Mouse (Mus musculus) liver, embryonic 14.5 days (tissue): Measurements from ENCODE around the gene Mb21d2. TPM values are rescaled to one million over a fixed set of nuclear protein-coding genes. Genes with fewer than 3 reads are reported as not detected.

Experiments
- ATAC-seq: fragments of 200-750 bp; cut with Nextera tagmentation; 2 replicates; pipeline ENCODE4 v1.8.0; 2017; ENCODE audit warnings: moderate number of reproducible peaks, mild to moderate bottlenecking, moderate library complexity; ENCODE audit not compliant: insufficient read depth
- DNase-seq, 3 experiments: peaks; one replicate each; pipeline ENCODE4 v3.0.0-alpha.2; 2012 to 2013; ENCODE audit warnings: low read depth in 3 of 3, low spot score in 3 of 3
- H3K27ac ChIP-seq: fragments of 300-500 bp; sonication (generic); 2 replicates; pipeline ENCODE4 v1.5.1; 2014; ENCODE audit warnings: moderate library complexity, mild to moderate bottlenecking, control low read depth, inconsistent platforms
- H3K27me3 ChIP-seq: fragments of 300-500 bp; sonication (generic); 2 replicates; pipeline ENCODE4 v1.6.1; 2014; ENCODE audit warnings: mild to moderate bottlenecking, low read length, moderate library complexity; ENCODE audit not compliant: control insufficient read depth, insufficient read depth
- H3K36me3 ChIP-seq: fragments of 300-500 bp; sonication (generic); replicated peaks from 2 replicates; pipeline ENCODE4 v1.6.1; 2014; ENCODE audit warnings: low read depth; ENCODE audit not compliant: control insufficient read depth, insufficient read depth
- H3K4me1 ChIP-seq, 2 experiments: fragments of 200-500 bp in 1 of 2; fragments of 300-500 bp in 1 of 2; sonication (generic) in 1 of 2; replicated peaks; 2 replicates each; pipeline ENCODE4 v1.6.1; 2012 to 2014; ENCODE audit warnings: antibody characterized with exemption in 1 of 2, inconsistent platforms in 1 of 2, low read length in 1 of 2; ENCODE audit not compliant: control insufficient read depth in 2 of 2, insufficient read depth in 2 of 2
- H3K4me2 ChIP-seq: fragments of 300-500 bp; sonication (generic); 2 replicates; pipeline ENCODE4 v1.6.1; 2014; ENCODE audit warnings: low read depth, mild to moderate bottlenecking, control low read depth, moderate library complexity
- H3K4me3 ChIP-seq, 2 experiments: fragments of 200-500 bp in 1 of 2; fragments of 300-500 bp in 1 of 2; sonication (generic) in 1 of 2; 2 replicates each; pipeline ENCODE4 v1.5.1; 2012 to 2014; ENCODE audit warnings: low read depth in 2 of 2, low read length in 2 of 2, mild to moderate bottlenecking in 2 of 2, control low read depth in 1 of 2, inconsistent platforms in 1 of 2, moderate library complexity in 1 of 2; ENCODE audit not compliant: insufficient read depth in 1 of 2
- H3K9ac ChIP-seq: fragments of 300-500 bp; sonication (generic); replicated peaks from 2 replicates; pipeline ENCODE4 v1.6.1; 2014; ENCODE audit warnings: mild to moderate bottlenecking, control low read depth, moderate library complexity
- H3K9me3 ChIP-seq: fragments of 300-500 bp; sonication (generic); 2 replicates; pipeline ENCODE4 v1.6.1; 2016; ENCODE audit warnings: low read length, mixed read lengths; ENCODE audit not compliant: control insufficient read depth
- CTCF ChIP-seq: IDR thresholded peaks from 2 replicates; pipeline ENCODE4 v1.5.1; 2016; ENCODE audit warnings: antibody characterized with exemption, low read depth, control low read depth
- EP300 ChIP-seq: IDR thresholded peaks from 2 replicates; pipeline ENCODE4 v1.6.1; 2016; ENCODE audit warnings: antibody characterized with exemption, low read depth
- WGBS: fragments of 180-500 bp; shearing (Covaris S2); extraction: QIAGEN DNeasy Blood & Tissue Kit; methylation state at CpG from one replicate; pipeline ENCODE4 v1.1.7; 2014; ENCODE audit not compliant: insufficient replicate concordance; 5-methylcytosine and 5-hydroxymethylcytosine counted together
- polyA plus RNA-seq, 2 experiments: library from polyadenylated mRNA; depleted of rRNA in 1 of 2; stranded (reverse) in 1 of 2; unstranded in 1 of 2; fragments of >200 nt; fragmentation: Nextera tagmentation in 1 of 2; extraction: Ambion mirVana in 1 of 2; gene quantifications; 2 replicates each; pipeline versions ENCODE4 v1.2.1 to v1.2.3; 2012 to 2014

The Mb21d2 gene
- polyA plus RNA-seq, 2 experiments: 0.94 to 1.1 TPM

DNA sequence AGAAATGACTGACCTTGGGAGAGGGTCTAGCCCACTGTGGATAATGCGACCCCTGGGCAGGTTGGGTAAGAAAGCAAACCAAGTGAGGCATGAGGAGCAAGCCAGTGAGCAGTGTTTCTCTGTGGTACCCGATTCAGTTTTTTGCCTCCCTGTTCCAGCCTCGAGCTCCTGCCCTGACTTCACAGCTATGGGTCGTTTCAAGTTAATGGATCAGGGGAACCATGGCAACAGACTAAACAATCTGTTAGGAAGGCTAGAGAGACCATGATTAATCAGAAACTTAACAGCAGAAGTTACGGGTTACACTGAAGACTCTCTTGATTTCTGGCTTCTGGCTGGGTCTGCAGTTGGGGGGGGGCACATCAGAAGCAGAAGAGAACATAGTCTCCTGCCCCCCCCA lies 36.2 kb downstream of the Mb21d2 start:
- H3K4me2 ChIP-seq: no peak overlapping the region
- no peak overlapping the region for H3K27ac ChIP-seq
- no peaks in the 10 kb centered on the region for H3K4me1 ChIP-seq
- no peak overlapping the region for H3K4me3 ChIP-seq
- no peak for ATAC-seq
- no peaks in the 10 kb centered on the region for H3K9me3 ChIP-seq
- TF ChIP-seq EP300 (no peak), CTCF (no peak)
- no peaks in the 10 kb centered on the region for H3K36me3 ChIP-seq
- WGBS: 38% methylated on average over 5 of the region's 5 CpGs
- H3K27me3 ChIP-seq: no peaks in the 10 kb centered on the region
- H3K9ac ChIP-seq: no peak overlapping the region
- no peak for DNase-seq

DNA sequence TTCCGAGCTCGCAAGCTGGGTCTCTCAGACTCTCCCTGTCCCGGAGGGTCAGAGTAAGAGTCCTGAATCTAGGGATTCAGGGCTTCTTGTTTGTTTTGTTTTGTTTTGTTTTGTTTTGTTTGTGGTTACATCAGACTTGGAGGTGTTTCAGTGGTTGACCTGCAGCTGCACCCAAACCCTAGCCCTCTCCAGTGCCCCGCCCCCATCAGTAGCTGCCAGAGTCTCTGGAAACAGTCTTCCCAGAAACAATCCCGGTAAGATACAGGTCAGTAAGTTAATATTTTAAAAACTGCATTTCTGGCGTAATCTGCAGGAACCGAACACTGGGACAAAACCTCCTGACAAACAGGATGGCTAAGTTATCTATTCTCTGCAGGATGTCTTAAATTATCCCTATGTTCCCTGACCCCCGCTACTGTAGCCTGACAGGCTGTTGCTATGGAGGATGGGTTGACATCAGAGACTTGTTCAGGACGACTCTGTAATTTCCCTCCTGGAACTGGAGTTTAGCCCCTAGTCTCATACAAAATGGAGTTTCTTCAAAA lies 43.2 kb downstream of the Mb21d2 start:
- ATAC-seq (no peak), DNase-seq (no peak)
- H3K9ac ChIP-seq: no peak overlapping the region
- 57% methylated on average over 9 of the region's 9 CpGs for WGBS
- no peaks in the 10 kb centered on the region for H3K9me3 ChIP-seq
- no peaks in the 10 kb centered on the region for H3K27me3 ChIP-seq
- no peak overlapping the region for H3K27ac ChIP-seq
- no peak overlapping the region for H3K4me3 ChIP-seq
- TF ChIP-seq CTCF (no peak), EP300 (no peak)
- peaks cover 0 to 10% of the 10 kb centered on the region in 2 experiments; a peak in 2 of 4 replicates for H3K4me1 ChIP-seq
- H3K36me3 ChIP-seq: no peaks in the 10 kb centered on the region
- no peak overlapping the region for H3K4me2 ChIP-seq

DNA sequence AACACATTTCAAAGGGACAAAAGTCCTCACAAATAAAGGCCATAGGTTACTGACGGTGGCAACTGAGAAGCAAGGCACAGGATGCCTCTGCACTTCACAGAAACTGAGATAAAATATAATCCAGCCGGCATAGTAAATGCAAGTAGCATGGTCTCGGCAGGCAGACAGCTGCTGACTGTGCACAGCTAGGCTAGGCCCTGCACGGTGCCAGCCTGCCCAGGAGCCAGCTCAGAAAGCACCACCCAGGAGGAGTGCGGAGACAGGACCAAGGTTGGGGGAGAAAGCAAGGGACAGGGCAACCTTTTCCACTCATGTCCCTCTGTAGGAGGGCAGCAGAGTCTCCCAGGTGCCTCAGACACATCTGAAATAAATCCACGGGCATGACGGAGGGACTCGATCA lies 44.0 kb downstream of the Mb21d2 start:
- TF ChIP-seq EP300 (no peak), CTCF (no peak)
- DNase-seq (no peak), ATAC-seq (no peak)
- 72% methylated on average over 8 of the region's 8 CpGs for WGBS
- no peak overlapping the region for H3K9ac ChIP-seq
- H3K27me3 ChIP-seq: no peaks in the 10 kb centered on the region
- H3K4me1 ChIP-seq: peaks cover 0 to 14% of the 10 kb centered on the region in 2 experiments; a peak in 2 of 4 replicates
- H3K36me3 ChIP-seq: no peaks in the 10 kb centered on the region
- no peak overlapping the region for H3K27ac ChIP-seq
- no peaks in the 10 kb centered on the region for H3K9me3 ChIP-seq
- no peak overlapping the region for H3K4me3 ChIP-seq
- no peak overlapping the region for H3K4me2 ChIP-seq

DNA sequence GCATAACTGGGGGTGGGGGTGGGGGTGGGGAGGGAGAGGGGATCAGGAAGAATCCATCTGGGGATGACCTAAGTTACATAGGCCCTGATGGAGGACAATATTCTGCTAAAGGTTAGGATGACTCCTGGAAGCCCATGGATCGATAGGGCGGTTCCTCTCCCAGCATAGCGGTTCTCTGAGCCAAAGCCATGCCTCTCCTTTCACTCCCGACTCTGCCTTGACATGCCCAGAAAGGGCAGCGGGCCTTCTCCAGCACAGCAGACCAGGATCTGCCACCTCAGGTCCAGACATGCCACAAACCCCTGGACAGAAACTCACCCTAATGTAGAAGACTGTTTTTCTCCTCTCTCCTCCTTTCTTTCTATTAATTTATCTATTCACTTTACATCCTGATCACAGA lies 44.8 kb downstream of the Mb21d2 start:
- ATAC-seq (no peak), DNase-seq (no peak)
- TF ChIP-seq CTCF (no peak), EP300 (no peak)

DNA sequence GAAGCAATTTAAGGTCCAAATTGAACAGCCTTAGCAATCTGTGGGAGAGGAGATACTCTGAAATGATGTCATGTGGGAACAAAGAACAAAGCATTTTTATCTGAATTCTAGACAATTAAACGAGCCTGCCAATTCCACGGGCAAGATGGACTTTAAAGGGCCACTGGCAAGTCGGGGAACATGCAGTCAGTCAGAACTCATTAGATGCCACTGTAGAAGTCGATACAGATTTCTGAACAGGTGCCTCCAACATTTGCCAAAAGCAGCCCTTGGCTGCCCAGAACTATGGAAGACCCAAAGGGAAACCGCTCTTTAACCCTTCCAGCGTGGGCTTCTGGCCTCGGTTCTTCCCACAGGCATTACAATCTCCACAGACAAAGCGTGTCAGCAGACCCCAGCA lies 45.8 kb downstream of the Mb21d2 start:
- ATAC-seq (no peak), DNase-seq (no peak)
- no peak for TF ChIP-seq CTCF
- TF ChIP-seq EP300: no peak
- Histone ChIP-seq H3K9ac (no peak overlapping the region), H3K4me1 (peaks cover 0 to 14% of the 10 kb centered on the region in 2 experiments; a peak in 2 of 4 replicates), H3K27ac (no peak overlapping the region), H3K4me3 (no peak overlapping the region), H3K4me2 (no peak overlapping the region), H3K27me3 (no peaks in the 10 kb centered on the region), H3K36me3 (no peaks in the 10 kb centered on the region), H3K9me3 (no peaks in the 10 kb centered on the region)
- 57% methylated on average over 8 of the region's 8 CpGs for WGBS

More for the DNA sequence above, 44.8 kb downstream of the Mb21d2 start:
- no peak overlapping the region for H3K4me2 ChIP-seq
- 68% methylated on average over 5 of the region's 5 CpGs for WGBS
- H3K4me3 ChIP-seq: no peak overlapping the region
- no peaks in the 10 kb centered on the region for H3K9me3 ChIP-seq
- H3K9ac ChIP-seq: no peak overlapping the region
- peaks cover 0 to 14% of the 10 kb centered on the region in 2 experiments; a peak in 2 of 4 replicates for H3K4me1 ChIP-seq
- no peaks in the 10 kb centered on the region for H3K36me3 ChIP-seq
- H3K27me3 ChIP-seq: no peaks in the 10 kb centered on the region
- H3K27ac ChIP-seq: no peak overlapping the region
